Mouse (Mus musculus): ENCODE data around the gene Snca. TPM values are rescaled to one million over a fixed set of nuclear protein-coding genes. Genes with fewer than 3 reads are reported as not detected.

The Snca gene
- 2.3 and 37.4 TPM in 2 replicates for polyA plus RNA-seq (2012; ENCODE audit: insufficient read depth, low replicate concordance)

DNA sequence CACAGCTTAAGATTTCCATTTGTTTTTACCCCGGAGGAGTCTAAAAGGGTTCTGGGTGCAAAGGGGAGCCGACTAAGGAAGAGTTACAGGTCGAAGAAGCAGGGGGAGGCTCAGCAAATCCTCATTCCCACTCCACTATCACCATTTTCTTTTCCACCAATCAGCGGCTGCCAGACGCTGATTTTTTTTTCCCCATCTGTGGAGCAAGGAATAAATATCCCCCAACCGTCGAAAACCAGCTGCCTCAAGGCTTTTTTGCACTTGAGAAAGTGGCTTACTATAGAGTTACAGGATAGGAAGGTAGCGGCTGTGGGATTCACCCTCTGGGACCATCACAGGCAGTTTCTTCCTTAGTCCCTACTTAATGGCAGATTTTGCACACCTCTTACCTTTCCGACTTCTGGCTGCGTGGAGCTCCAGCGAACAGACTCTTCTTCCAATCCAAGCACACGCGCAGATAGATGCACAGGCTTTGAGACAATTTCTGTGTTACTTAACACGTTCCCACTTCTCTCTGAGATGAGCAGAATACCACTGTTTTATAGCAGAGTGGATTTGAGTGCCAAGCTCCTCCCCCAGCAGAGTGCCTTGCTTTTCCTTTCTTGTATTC lies at the start of gene Snca:
TSS of gene Snca (minus strand) at position 574 of the 610 bp plus-strand sequence.
- H3K4me1 ChIP-seq, result peaks cover 38% of the 10 kb centered on the region
- peak within 1 kb of the TSS; percentile 95 for H3K4me3 ChIP-seq (replicated peaks)
- H3K36me3 ChIP-seq (replicated peaks; ENCODE audit: low read length), result peaks cover 7% of the 10 kb centered on the region
- no peak for TF ChIP-seq GATA1 (IDR thresholded peaks at IDR 0.05; ENCODE audit: borderline replicate concordance, low read length)
- no peak for TF ChIP-seq FLI1 (IDR thresholded peaks at IDR 0.05; ENCODE audit: low read length)
- peaks cover 8% of the 10 kb centered on the region for H3K27me3 ChIP-seq (replicated peaks)
- no peaks in the 10 kb centered on the region for H3K9me3 ChIP-seq

GRCm38 (mm10) chr6:60870126-60870525 lies 40.5 kb upstream of the Snca start:
- Histone ChIP-seq H3K4me3 (replicated peaks) (no peak overlapping the region), H3K4me1 (no peaks in the 10 kb centered on the region), H3K9me3 (no peaks in the 10 kb centered on the region), H3K36me3 (replicated peaks; ENCODE audit: low read length) (no peaks in the 10 kb centered on the region), H3K27me3 (replicated peaks) (no peaks in the 10 kb centered on the region)
- TF ChIP-seq FLI1 (IDR thresholded peaks at IDR 0.05; ENCODE audit: low read length), result no peak
- TF ChIP-seq GATA1 (IDR thresholded peaks at IDR 0.05; ENCODE audit: borderline replicate concordance, low read length), result no peak

DNA sequence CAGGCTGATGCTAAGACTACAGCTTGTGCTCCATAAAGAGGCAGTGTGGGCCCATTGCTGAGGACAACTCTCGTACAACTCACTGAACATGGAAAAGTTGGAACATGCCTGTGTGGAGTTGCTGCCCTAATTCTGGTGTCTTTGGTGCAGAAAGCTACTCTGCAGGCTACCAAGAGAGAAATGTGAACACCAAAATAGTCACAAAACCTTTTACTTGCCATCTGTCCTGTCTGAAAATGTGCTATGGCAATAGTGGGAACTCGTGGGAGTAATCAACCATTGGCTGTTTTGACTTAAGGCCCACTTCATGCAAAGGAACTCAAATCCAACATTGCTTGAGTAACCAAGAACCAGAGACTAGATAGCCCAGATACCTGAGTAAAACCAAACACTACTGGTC lies 26.9 kb upstream of the Snca start:
- H3K9me3 ChIP-seq, result no peaks in the 10 kb centered on the region
- no peaks in the 10 kb centered on the region for H3K36me3 ChIP-seq (replicated peaks; ENCODE audit: low read length)
- no peak for TF ChIP-seq FLI1 (IDR thresholded peaks at IDR 0.05; ENCODE audit: low read length)
- no peak for TF ChIP-seq GATA1 (IDR thresholded peaks at IDR 0.05; ENCODE audit: borderline replicate concordance, low read length)
- no peak overlapping the region for H3K4me3 ChIP-seq (replicated peaks)
- H3K27me3 ChIP-seq (replicated peaks), result no peaks in the 10 kb centered on the region
- H3K4me1 ChIP-seq, result peaks cover 22% of the 10 kb centered on the region

DNA sequence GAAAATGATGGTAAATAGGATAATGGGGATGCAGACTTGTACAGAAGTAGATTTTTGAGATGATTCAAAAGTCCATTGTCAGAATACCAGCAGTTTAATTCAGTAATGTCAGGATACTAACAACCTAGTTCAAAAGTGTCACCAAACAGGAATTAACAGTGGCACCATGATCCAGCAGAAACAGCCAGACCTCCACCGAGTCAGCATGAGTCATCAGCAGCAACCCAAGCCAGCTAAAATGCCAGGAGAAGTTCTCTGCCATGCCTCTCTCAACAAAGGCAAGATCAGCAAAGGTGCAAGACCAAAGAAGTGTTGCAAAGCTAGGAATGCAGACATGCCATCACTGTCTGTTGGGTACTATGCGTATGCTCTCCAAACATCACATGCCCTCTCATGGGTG lies 22.0 kb upstream of the Snca start:
- TF ChIP-seq GATA1 (IDR thresholded peaks at IDR 0.05; ENCODE audit: borderline replicate concordance, low read length) (no peak), FLI1 (IDR thresholded peaks at IDR 0.05; ENCODE audit: low read length) (no peak)
- Histone ChIP-seq H3K9me3 (no peaks in the 10 kb centered on the region), H3K27me3 (replicated peaks) (no peaks in the 10 kb centered on the region), H3K4me1 (peaks cover 36% of the 10 kb centered on the region), H3K36me3 (replicated peaks; ENCODE audit: low read length) (no peaks in the 10 kb centered on the region), H3K4me3 (replicated peaks) (peak overlapping the region; percentile 68)

DNA sequence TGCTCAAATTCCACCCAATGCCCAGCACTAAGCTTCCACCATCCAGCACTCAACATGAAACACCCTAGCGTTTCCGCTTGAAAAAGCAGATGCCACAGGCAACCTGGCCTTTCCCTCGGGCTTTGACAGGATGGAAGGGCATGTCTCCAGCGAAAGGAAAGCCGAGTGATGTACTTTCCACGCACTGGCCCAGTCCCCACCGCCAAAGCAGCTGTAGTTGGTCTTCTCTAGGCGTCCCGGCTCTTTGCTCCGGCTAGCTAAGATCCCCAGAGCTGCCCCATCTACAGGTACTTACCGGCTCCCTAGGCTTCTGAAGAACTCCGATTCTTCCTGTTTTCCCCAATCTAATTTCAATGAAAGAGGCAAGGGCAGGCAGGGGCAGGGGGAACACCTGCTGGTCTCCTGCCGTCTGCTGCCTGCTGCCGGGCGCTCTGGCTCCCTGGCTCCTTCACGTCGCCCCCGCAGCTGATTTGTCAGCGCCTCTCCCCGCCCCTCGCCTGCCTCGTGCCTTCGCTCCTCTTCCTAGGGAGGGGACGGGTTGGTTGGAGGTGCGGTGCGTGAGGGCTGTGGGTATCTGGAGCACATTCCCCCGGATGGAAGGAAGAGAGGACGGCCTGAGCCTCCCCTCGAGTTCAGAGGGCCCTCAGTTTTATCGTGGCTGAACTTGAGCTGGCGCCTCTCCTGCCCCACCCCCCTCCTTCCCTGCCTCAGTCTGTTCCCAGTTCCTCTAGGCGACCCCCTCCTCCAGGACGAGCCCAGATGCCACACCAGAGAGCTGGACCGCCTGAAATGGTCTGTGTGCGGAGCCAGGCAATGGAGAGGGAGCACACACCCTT lies 1.0 kb downstream of the Snca start:
- Histone ChIP-seq H3K4me3 (replicated peaks) (peak overlapping the region; percentile 95), H3K27me3 (replicated peaks) (peaks cover 8% of the 10 kb centered on the region), H3K4me1 (peaks cover 38% of the 10 kb centered on the region), H3K9me3 (no peaks in the 10 kb centered on the region), H3K36me3 (replicated peaks; ENCODE audit: low read length) (peaks cover 12% of the 10 kb centered on the region)
- TF ChIP-seq GATA1 (IDR thresholded peaks at IDR 0.05; ENCODE audit: borderline replicate concordance, low read length) (no peak), FLI1 (IDR thresholded peaks at IDR 0.05; ENCODE audit: low read length) (no peak)

- Histone ChIP-seq H3K4me1 (peaks cover 38% of the 10 kb centered on the region), H3K4me3 (replicated peaks) (peak overlapping the region; percentile 95), H3K9me3 (no peaks in the 10 kb centered on the region), H3K27me3 (replicated peaks) (peaks cover 8% of the 10 kb centered on the region), H3K36me3 (replicated peaks; ENCODE audit: low read length) (peaks cover 18% of the 10 kb centered on the region)
- TF ChIP-seq FLI1 (IDR thresholded peaks at IDR 0.05; ENCODE audit: low read length) (no peak), GATA1 (IDR thresholded peaks at IDR 0.05; ENCODE audit: borderline replicate concordance, low read length) (no peak)
Measured at GRCm38 (mm10) chr6:60828047-60828428, 1.6 kb downstream of the Snca start.

DNA sequence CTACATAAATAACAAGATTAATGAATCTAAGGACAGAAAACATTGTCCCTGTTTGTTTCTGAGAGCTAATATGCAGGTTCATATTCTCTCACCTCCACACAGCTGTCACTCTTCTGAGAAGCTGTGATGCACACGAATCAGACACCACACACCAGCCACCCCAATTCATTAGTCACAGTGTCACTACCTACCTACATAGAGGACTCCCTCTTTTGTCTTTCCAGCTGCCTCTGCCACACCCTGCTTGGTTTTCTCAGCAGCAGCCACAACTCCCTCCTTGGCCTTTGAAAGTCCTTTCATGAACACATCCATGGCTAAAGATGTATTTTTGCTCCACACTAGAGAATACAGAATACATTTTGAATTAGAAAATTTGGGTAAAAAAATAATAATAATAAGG lies 2.4 kb downstream of the Snca start:
- Histone ChIP-seq H3K4me1 (peaks cover 42% of the 10 kb centered on the region), H3K4me3 (replicated peaks) (peak overlapping the region; percentile 95), H3K36me3 (replicated peaks; ENCODE audit: low read length) (peaks cover 25% of the 10 kb centered on the region), H3K9me3 (no peaks in the 10 kb centered on the region), H3K27me3 (replicated peaks) (peaks cover 6% of the 10 kb centered on the region)
- TF ChIP-seq GATA1 (IDR thresholded peaks at IDR 0.05; ENCODE audit: borderline replicate concordance, low read length) (no peak), FLI1 (IDR thresholded peaks at IDR 0.05; ENCODE audit: low read length) (no peak)

DNA sequence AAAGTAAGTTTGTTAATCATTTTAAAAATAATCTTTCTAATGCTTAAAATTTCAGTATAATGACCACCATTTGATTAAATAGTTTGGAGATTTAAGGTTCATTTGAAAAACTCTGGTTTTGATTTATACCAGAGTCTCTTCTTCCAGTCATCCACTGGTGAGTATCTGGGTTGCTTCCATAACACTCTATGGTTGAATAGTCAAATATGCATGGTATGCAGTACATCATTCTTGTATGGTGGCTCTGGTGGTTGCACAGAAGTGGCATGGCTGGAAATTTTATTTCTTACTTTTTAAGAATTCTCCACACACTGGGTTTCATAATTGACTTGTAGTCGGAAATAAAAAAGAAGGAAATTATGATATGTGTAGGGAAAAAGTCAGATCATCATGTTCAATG lies 10.4 kb downstream of the Snca start:
- H3K36me3 ChIP-seq (replicated peaks; ENCODE audit: low read length), result peaks cover 81% of the 10 kb centered on the region
- TF ChIP-seq GATA1 (IDR thresholded peaks at IDR 0.05; ENCODE audit: borderline replicate concordance, low read length), result no peak
- TF ChIP-seq FLI1 (IDR thresholded peaks at IDR 0.05; ENCODE audit: low read length), result no peak

DNA sequence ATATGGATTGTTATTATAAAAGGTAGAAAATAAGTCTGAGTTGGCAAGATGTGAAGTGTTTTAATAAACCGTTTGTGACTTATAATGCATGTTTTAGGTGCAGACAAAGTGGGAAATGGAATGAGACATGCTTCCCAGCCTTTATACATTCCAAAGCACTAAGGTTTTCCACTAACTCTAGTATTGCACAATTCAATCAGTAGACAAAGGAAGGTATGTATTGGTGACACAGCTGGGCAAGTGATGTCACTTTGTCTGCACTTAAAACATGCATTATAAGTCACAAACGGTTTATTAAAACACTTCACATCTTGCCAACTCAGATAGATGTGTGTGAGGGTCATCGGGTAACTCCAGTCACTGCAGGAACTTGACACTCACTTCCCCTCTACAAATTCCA lies 16.1 kb downstream of the Snca start:
- TF ChIP-seq FLI1 (IDR thresholded peaks at IDR 0.05; ENCODE audit: low read length), result no peak
- no peak for TF ChIP-seq GATA1 (IDR thresholded peaks at IDR 0.05; ENCODE audit: borderline replicate concordance, low read length)
- Histone ChIP-seq H3K4me3 (replicated peaks) (no peak overlapping the region), H3K36me3 (replicated peaks; ENCODE audit: low read length) (peaks cover 77% of the 10 kb centered on the region), H3K9me3 (no peaks in the 10 kb centered on the region), H3K27me3 (replicated peaks) (no peaks in the 10 kb centered on the region), H3K4me1 (peaks cover 3% of the 10 kb centered on the region; the same call in 1 of the 2 replicates)

More for the DNA sequence above, 10.4 kb downstream of the Snca start:
- Histone ChIP-seq H3K4me3 (replicated peaks) (no peak overlapping the region), H3K27me3 (replicated peaks) (no peaks in the 10 kb centered on the region), H3K4me1 (peaks cover 20% of the 10 kb centered on the region), H3K9me3 (no peaks in the 10 kb centered on the region)

GRCm38 (mm10) chr6:60798266-60798665 lies 31.4 kb downstream of the Snca start:
- Histone ChIP-seq H3K4me1 (no peaks in the 10 kb centered on the region; the same call in 1 of the 2 replicates), H3K4me3 (replicated peaks) (no peak overlapping the region), H3K9me3 (no peaks in the 10 kb centered on the region), H3K27me3 (replicated peaks) (no peaks in the 10 kb centered on the region), H3K36me3 (replicated peaks; ENCODE audit: low read length) (peaks cover 28% of the 10 kb centered on the region)
- TF ChIP-seq FLI1 (IDR thresholded peaks at IDR 0.05; ENCODE audit: low read length) (no peak), GATA1 (IDR thresholded peaks at IDR 0.05; ENCODE audit: borderline replicate concordance, low read length) (no peak)

All from megakaryocyte, embryonic 14.5 days (primary cell).